Mouse (Mus musculus) kidney, postnatal 0 days (tissue): ENCODE measurements around the gene Cdkal1. TPM values are rescaled to one million over a fixed set of nuclear protein-coding genes. Genes with fewer than 3 reads are reported as not detected.

Experiments
- ATAC-seq: fragments of 200-750 bp; cut with Nextera tagmentation; replicated peaks from 2 replicates; pipeline ENCODE4 v1.8.0; 2017; ENCODE audit warnings: low read depth, moderate number of reproducible peaks, moderate TSS enrichment, moderate library complexity; ENCODE audit not compliant: low FRiP score
- DNase-seq: peaks from one replicate; pipeline ENCODE4 v3.0.0-alpha.2; 2016; ENCODE audit warnings: low spot score
- H3K27ac ChIP-seq: fragments of 300-500 bp; sonication (generic); 2 replicates; pipeline ENCODE4 v1.5.1; 2014; ENCODE audit warnings: mild to moderate bottlenecking
- H3K27me3 ChIP-seq: fragments of 300-500 bp; sonication (generic); 2 replicates; pipeline ENCODE4 v1.6.1; 2014; ENCODE audit warnings: low read length, mixed read lengths; ENCODE audit not compliant: insufficient read depth
- H3K36me3 ChIP-seq: fragments of 300-500 bp; sonication (generic); 2 replicates; pipeline ENCODE4 v1.6.1; 2014; ENCODE audit warnings: low read length, mixed read lengths; ENCODE audit not compliant: insufficient read depth
- H3K4me1 ChIP-seq: fragments of 300-500 bp; sonication (generic); replicated peaks from 2 replicates; pipeline ENCODE4 v1.6.1; 2014; ENCODE audit warnings: antibody characterized with exemption, low read length, mixed read lengths; ENCODE audit not compliant: insufficient read depth
- H3K4me2 ChIP-seq: fragments of 300-500 bp; sonication (generic); 2 replicates; pipeline ENCODE4 v1.6.1; 2014; ENCODE audit warnings: mild to moderate bottlenecking, low read length, moderate library complexity, mixed read lengths
- H3K4me3 ChIP-seq: fragments of 300-500 bp; sonication (generic); replicated peaks from 2 replicates; pipeline ENCODE4 v1.5.1; 2014; ENCODE audit warnings: low read depth, low read length
- H3K9ac ChIP-seq: fragments of 300-500 bp; sonication (generic); 2 replicates; pipeline ENCODE4 v1.6.1; 2014; ENCODE audit warnings: low read depth, low read length
- H3K9me3 ChIP-seq: fragments of 300-500 bp; sonication (generic); replicated peaks from 2 replicates; pipeline ENCODE4 v1.6.1; 2016; ENCODE audit warnings: low read length, inconsistent platforms, mixed read lengths
- CTCF ChIP-seq: IDR thresholded peaks from 2 replicates; pipeline ENCODE4 v1.5.1; 2016; ENCODE audit warnings: antibody characterized with exemption, low read depth, mild to moderate bottlenecking, moderate library complexity
- WGBS: fragments of 180-500 bp; shearing (Covaris S2); extraction: QIAGEN DNeasy Blood & Tissue Kit; methylation state at CpG from one replicate; pipeline ENCODE4 v1.1.7; 2014; 5-methylcytosine and 5-hydroxymethylcytosine counted together
- polyA plus RNA-seq: library from polyadenylated mRNA; unstranded; fragments of >200 nt; fragmentation: Nextera tagmentation; extraction: Ambion mirVana; gene quantifications from 2 replicates; pipeline ENCODE4 v1.2.1, GENCODE M21; 2015

Gene Cdkal1
- polyA plus RNA-seq, 1 experiment from 2014 or later, result 30.1 TPM

GRCm38 (mm10) chr13:29196798-29197498, 658.5 kb downstream of the Cdkal1 start:
- DNase-seq (no peak), ATAC-seq (no peak)
- no peaks in the 10 kb centered on the region; the same call in 1 of the 2 replicates for H3K4me1 ChIP-seq
- no peak overlapping the region for H3K4me3 ChIP-seq
- no peaks in the 10 kb centered on the region for H3K36me3 ChIP-seq
- no peaks in the 10 kb centered on the region for H3K9me3 ChIP-seq
- 62% methylated on average over 9 of the region's 9 CpGs for WGBS
- H3K4me2 ChIP-seq, result no peak overlapping the region
- no peak overlapping the region for H3K27ac ChIP-seq
- TF ChIP-seq CTCF, result no peak
- H3K27me3 ChIP-seq, result no peaks in the 10 kb centered on the region
- no peak overlapping the region for H3K9ac ChIP-seq

GRCm38 (mm10) chr13:29195722-29196121, 659.8 kb downstream of the Cdkal1 start:
- H3K9me3 ChIP-seq, result no peaks in the 10 kb centered on the region
- DNase-seq, result no peak
- H3K4me1 ChIP-seq, result no peaks in the 10 kb centered on the region; the same call in 1 of the 2 replicates
- H3K4me3 ChIP-seq, result no peak overlapping the region
- no peaks in the 10 kb centered on the region for H3K36me3 ChIP-seq
- H3K9ac ChIP-seq, result no peak overlapping the region
- no peak overlapping the region for H3K4me2 ChIP-seq
- H3K27me3 ChIP-seq, result no peaks in the 10 kb centered on the region
- no peak for ATAC-seq
- no peak overlapping the region for H3K27ac ChIP-seq
- WGBS, result 58% methylated on average over 4 of the region's 4 CpGs
- no peak for TF ChIP-seq CTCF

- ATAC-seq, result no peak
Observed at GRCm38 (mm10) chr13:29194946-29195345, 660.5 kb downstream of the Cdkal1 start.

GRCm38 (mm10) chr13:29192697-29193096, 662.8 kb downstream of the Cdkal1 start:
- Histone ChIP-seq H3K9me3 (no peaks in the 10 kb centered on the region), H3K4me2 (no peak overlapping the region), H3K27ac (no peak overlapping the region), H3K9ac (no peak overlapping the region), H3K4me1 (no peaks in the 10 kb centered on the region), H3K27me3 (no peaks in the 10 kb centered on the region), H3K36me3 (no peaks in the 10 kb centered on the region), H3K4me3 (no peak overlapping the region)
- WGBS, result 77% methylated on average over 3 of the region's 3 CpGs
- TF ChIP-seq CTCF, result no peak
- ATAC-seq (no peak), DNase-seq (no peak)

More at GRCm38 (mm10) chr13:29194946-29195345, 660.5 kb downstream of the Cdkal1 start:
- DNase-seq, result no peak
- Histone ChIP-seq H3K4me1 (no peaks in the 10 kb centered on the region; the same call in 1 of the 2 replicates), H3K4me3 (no peak overlapping the region), H3K4me2 (no peak overlapping the region), H3K9ac (no peak overlapping the region), H3K9me3 (no peaks in the 10 kb centered on the region), H3K27me3 (no peaks in the 10 kb centered on the region), H3K36me3 (no peaks in the 10 kb centered on the region), H3K27ac (no peak overlapping the region)
- TF ChIP-seq CTCF, result no peak
- WGBS, result 65% methylated on average over 4 of the region's 4 CpGs

- Histone ChIP-seq H3K4me1 (no peaks in the 10 kb centered on the region), H3K9me3 (no peaks in the 10 kb centered on the region), H3K27ac (no peak overlapping the region), H3K4me3 (no peak overlapping the region), H3K36me3 (no peaks in the 10 kb centered on the region), H3K4me2 (no peak overlapping the region), H3K9ac (no peak overlapping the region), H3K27me3 (no peaks in the 10 kb centered on the region)
- TF ChIP-seq CTCF, result no peak
- no peak for DNase-seq
- WGBS, result 79% methylated on average over 7 of the region's 7 CpGs
- ATAC-seq, result no peak
Observed at GRCm38 (mm10) chr13:29190548-29190947, 664.9 kb downstream of the Cdkal1 start.

- Histone ChIP-seq H3K27ac (no peak overlapping the region), H3K4me1 (no peaks in the 10 kb centered on the region), H3K27me3 (no peaks in the 10 kb centered on the region), H3K36me3 (no peaks in the 10 kb centered on the region), H3K9me3 (no peaks in the 10 kb centered on the region), H3K9ac (no peak overlapping the region), H3K4me2 (no peak overlapping the region), H3K4me3 (no peak overlapping the region)
- DNase-seq (no peak), ATAC-seq (no peak)
- 78% methylated on average over 5 of the region's 5 CpGs for WGBS
- no peak for TF ChIP-seq CTCF
Observed at GRCm38 (mm10) chr13:29186748-29187147, 668.7 kb downstream of the Cdkal1 start.
